ENCODE assay signal across 9 mouse cellular contexts in genomic region chr10:108582397-108582730, GRCm38 (mm10).
A peak's percentile ranks its signal among the peaks of the same experiment; 100 is the strongest.
DNase-seq lines count a peak whose midpoint lies in the region; ATAC-seq lines count a peak whose summit lies in the region.
"Had no signal": no experiment of that assay in that cellular context is flagged by ENCODE, and none has a peak within 500 bp of the region (broad histone marks: within the 10 kb centered on the region; RNA-seq: fewer than 3 reads in every experiment).

No protein-coding gene starts in this region.

- intact Hi-C loops in gastrocnemius, postnatal 14 days (cut with DNase I; ENCODE audit: low total_unique reads), result no loop called here

- peak; percentile 73; the same call in 1 of the 2 replicates for ATAC-seq in kidney, embryonic 15.5 days (replicated peaks; ENCODE audit: low FRiP score)
- ATAC-seq in megakaryocyte-erythroid progenitor cell, adult 5-6 weeks (replicated peaks; ENCODE audit: low FRiP score, low TSS enrichment, poor library complexity, severe bottlenecking), result peak; percentile 84

- H3K9ac ChIP-seq in kidney, embryonic 15.5 days, result no peak overlapping the region
- H3K9ac ChIP-seq: embryonic facial prominence, embryonic 15.5 days had no signal

- no peaks in the 10 kb centered on the region for H3K27me3 ChIP-seq in kidney, embryonic 15.5 days
- no peaks in the 10 kb centered on the region for H3K27me3 ChIP-seq in erythroblast, embryonic 14.5 days (ENCODE audit: control insufficient read depth)
- H3K27me3 ChIP-seq: embryonic facial prominence, embryonic 15.5 days had no signal

- H3K4me2 ChIP-seq in kidney, embryonic 15.5 days, result no peak overlapping the region
- H3K4me2 ChIP-seq: embryonic facial prominence, embryonic 15.5 days had no signal

- H3K36me3 ChIP-seq in kidney, embryonic 15.5 days, result no peaks in the 10 kb centered on the region
- peaks cover 20% of the 10 kb centered on the region for H3K36me3 ChIP-seq in erythroblast, embryonic 14.5 days (ENCODE audit: control insufficient read depth)
- H3K36me3 ChIP-seq: embryonic facial prominence, embryonic 15.5 days had no signal

- H3K27ac ChIP-seq in kidney, embryonic 15.5 days, result no peak overlapping the region

- no peaks in the 10 kb centered on the region for H3K9me3 ChIP-seq in kidney, embryonic 15.5 days (replicated peaks)
- H3K9me3 ChIP-seq in erythroblast, embryonic 14.5 days (ENCODE audit: control insufficient read depth, low read length), result peaks cover 23% of the 10 kb centered on the region
- H3K9me3 ChIP-seq: embryonic facial prominence, embryonic 15.5 days had no signal

- H3K4me1 ChIP-seq in kidney, embryonic 15.5 days, result no peaks in the 10 kb centered on the region
- H3K4me1 ChIP-seq in erythroblast, embryonic 14.5 days (ENCODE audit: control insufficient read depth), result peaks cover 72% of the 10 kb centered on the region

- WGBS in kidney, embryonic 15.5 days, result 85% methylated on average over 3 of the region's 3 CpGs

- no peak overlapping the region for H3K4me3 ChIP-seq in kidney, embryonic 15.5 days (replicated peaks)
- H3K4me3 ChIP-seq in erythroblast, embryonic 14.5 days (replicated peaks), result peak overlapping the region; percentile 12
- H3K4me3 ChIP-seq: embryonic facial prominence, embryonic 15.5 days had no signal

- DNase-seq in kidney, adult 11 months, result no peak
- peak; percentile 76 for DNase-seq in c-Kit-negative CD71-positive TER-119-positive erythroid progenitor cells, embryonic 14.5 days (ENCODE audit: low read depth, low spot score)
- DNase-seq in gastrocnemius, postnatal 14 days, result no peak
- no peak for DNase-seq in gastrocnemius, postnatal 4 days (ENCODE audit: low spot score in 2 of 2)
- DNase-seq: cerebellum, adult 9-11 months had no signal
